Mouse (Mus musculus): ENCODE measurements at regions not wholly inside any gene's neighbourhood (a gene's known extent, or its start where the extent isn't known, plus 50 kb on each side); places are given as distances from the start of the nearest gene placed in this dataset.

GRCm38 (mm10) chr10:51792030-51792429 lies 114.5 kb downstream of the Rfx6 start:
- DNase-seq (ENCODE audit: low spot score) = peak; percentile 75

GRCm38 (mm10) chr10:51793876-51794275 lies 116.3 kb downstream of the Rfx6 start:
- DNase-seq (ENCODE audit: low spot score) = no peak

GRCm38 (mm10) chr10:51816626-51817025 lies 139.1 kb downstream of the Rfx6 start:
- no peak for DNase-seq (ENCODE audit: low spot score)

GRCm38 (mm10) chr10:51823900-51824299 lies 146.3 kb downstream of the Rfx6 start:
- no peak for DNase-seq (ENCODE audit: low spot score)

- DNase-seq (ENCODE audit: low spot score) = peak; percentile 74
These were observed 148.9 kb downstream of the Rfx6 start for GRCm38 (mm10) chr10:51826431-51826964.

GRCm38 (mm10) chr10:51832459-51832858 lies 154.9 kb downstream of the Rfx6 start:
- no peak for DNase-seq (ENCODE audit: low spot score)

- no peak for DNase-seq (ENCODE audit: low spot score)
These were observed 165.5 kb downstream of the Rfx6 start for GRCm38 (mm10) chr10:51843099-51843498.

- no peak for DNase-seq (ENCODE audit: low spot score)
These were observed 168.7 kb downstream of the Rfx6 start for GRCm38 (mm10) chr10:51846287-51846686.

GRCm38 (mm10) chr10:51869409-51869808 lies 152.9 kb upstream of the Vgll2 start:
- no peak for DNase-seq (ENCODE audit: low spot score)

- no peak for DNase-seq (ENCODE audit: low spot score)
These were observed 111.1 kb upstream of the Vgll2 start for GRCm38 (mm10) chr10:51911066-51911691.

- DNase-seq (ENCODE audit: low spot score) = no peak
These were observed 110.2 kb upstream of the Vgll2 start for GRCm38 (mm10) chr10:51912096-51912495.

GRCm38 (mm10) chr10:51926644-51927043 lies 95.7 kb upstream of the Vgll2 start:
- DNase-seq (ENCODE audit: low spot score) = no peak

GRCm38 (mm10) chr10:51929341-51929740 lies 93.0 kb upstream of the Vgll2 start:
- no peak for DNase-seq (ENCODE audit: low spot score)

- no peak for DNase-seq (ENCODE audit: low spot score)
These were observed 92.0 kb upstream of the Vgll2 start for GRCm38 (mm10) chr10:51930266-51930665.

- DNase-seq (ENCODE audit: low spot score) = no peak
These were observed 91.6 kb upstream of the Vgll2 start for GRCm38 (mm10) chr10:51930696-51931095.

GRCm38 (mm10) chr10:51935482-51935881 lies 86.8 kb upstream of the Vgll2 start:
- no peak for DNase-seq (ENCODE audit: low spot score)

- DNase-seq (ENCODE audit: low spot score) = no peak
These were observed 81.1 kb upstream of the Vgll2 start for GRCm38 (mm10) chr10:51941192-51941591.

GRCm38 (mm10) chr10:51945701-51946100 lies 76.6 kb upstream of the Vgll2 start:
- peak; percentile 12 for DNase-seq (ENCODE audit: low spot score)

GRCm38 (mm10) chr10:51946189-51946588 lies 76.1 kb upstream of the Vgll2 start:
- no peak for DNase-seq (ENCODE audit: low spot score)

- DNase-seq (ENCODE audit: low spot score) = no peak
These were observed 75.4 kb upstream of the Vgll2 start for GRCm38 (mm10) chr10:51946881-51947280.

GRCm38 (mm10) chr10:51950016-51950415 lies 72.3 kb upstream of the Vgll2 start:
- DNase-seq (ENCODE audit: low spot score) = no peak

- DNase-seq (ENCODE audit: low spot score) = no peak
These were observed 70.3 kb upstream of the Vgll2 start for GRCm38 (mm10) chr10:51952021-51952420.

GRCm38 (mm10) chr10:51956493-51956892 lies 65.8 kb upstream of the Vgll2 start:
- DNase-seq (ENCODE audit: low spot score) = no peak

- peak; percentile 24 for DNase-seq (ENCODE audit: low spot score)
These were observed 60.8 kb upstream of the Vgll2 start for GRCm38 (mm10) chr10:51961497-51961896.
